Mouse (Mus musculus) olfactory bulb, adult 2 months (tissue): ENCODE data around the gene Cnga3. TPM values are rescaled to one million over a fixed set of nuclear protein-coding genes. Genes with fewer than 3 reads are reported as not detected.

Source experiments
- H3K27ac ChIP-seq: fragments of 200-500 bp; 2 replicates; pipeline ENCODE4 v1.5.1; 2012; ENCODE audit warnings: low read depth, low read length; ENCODE audit not compliant: insufficient read depth
- H3K4me1 ChIP-seq: fragments of 200-500 bp; 2 replicates; pipeline ENCODE4 v1.6.1; 2012; ENCODE audit warnings: low read length; ENCODE audit not compliant: control insufficient read depth, insufficient read depth
- H3K4me3 ChIP-seq: fragments of 200-500 bp; 2 replicates; pipeline ENCODE4 v1.5.1; 2012; ENCODE audit warnings: mild to moderate bottlenecking, low read depth, low read length, moderate library complexity; ENCODE audit not compliant: insufficient read depth
- CTCF ChIP-seq: fragments of 200-500 bp; IDR thresholded peaks from 2 replicates; pipeline ENCODE4 v1.5.1; 2012; ENCODE audit warnings: low read depth, mild to moderate bottlenecking, low read length, moderate library complexity; ENCODE audit not compliant: insufficient read depth
- POLR2A ChIP-seq: fragments of 200-500 bp; IDR thresholded peaks from 2 replicates; pipeline ENCODE4 v1.6.1; 2012; ENCODE audit warnings: mild to moderate bottlenecking, low read depth, low read length, moderate library complexity; ENCODE audit not compliant: insufficient read depth
- WGBS: fragments of 180-500 bp; shearing (Covaris S2); methylation state at CpG from one replicate; pipeline ENCODE4 v1.1.7; 2018; 5-methylcytosine and 5-hydroxymethylcytosine counted together
- polyA plus RNA-seq: library from polyadenylated mRNA; stranded (reverse); fragments of >200 nt; gene quantifications from 2 replicates; pipeline ENCODE4 v1.2.4, GENCODE M21; 2012; ENCODE audit warnings: low replicate concordance; ENCODE audit not compliant: missing spikeins, insufficient read depth, insufficient read length

Cnga3 gene
- polyA plus RNA-seq, 1 experiment, result not detected

DNA sequence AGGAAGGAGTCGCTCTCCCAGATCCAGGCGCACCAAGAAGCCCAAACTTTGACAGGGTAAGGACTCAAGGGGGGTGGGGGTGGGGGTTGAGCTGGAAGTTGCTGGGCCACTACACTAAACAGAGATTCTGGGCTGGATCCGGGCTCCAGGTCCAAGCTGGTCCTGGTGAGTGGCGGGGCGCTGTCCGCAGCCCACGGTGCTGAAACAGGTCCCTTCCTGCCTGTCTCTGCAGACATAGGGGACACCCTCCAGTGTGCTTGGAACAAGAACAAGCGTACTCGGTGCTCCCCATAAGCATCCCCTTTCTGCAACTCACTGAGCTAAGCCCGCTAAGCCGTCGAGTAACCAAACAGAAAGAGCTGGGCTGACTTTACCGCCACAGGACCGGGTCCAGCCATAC is 4.2 kb downstream of the Cnga3 start:
- 21% methylated on average over 14 of the region's 14 CpGs for WGBS
- H3K27ac ChIP-seq, result no peak overlapping the region
- peaks cover 13% of the 10 kb centered on the region for H3K4me1 ChIP-seq
- H3K4me3 ChIP-seq, result no peak overlapping the region
- no peak for TF ChIP-seq CTCF
- no peak for TF ChIP-seq POLR2A

DNA sequence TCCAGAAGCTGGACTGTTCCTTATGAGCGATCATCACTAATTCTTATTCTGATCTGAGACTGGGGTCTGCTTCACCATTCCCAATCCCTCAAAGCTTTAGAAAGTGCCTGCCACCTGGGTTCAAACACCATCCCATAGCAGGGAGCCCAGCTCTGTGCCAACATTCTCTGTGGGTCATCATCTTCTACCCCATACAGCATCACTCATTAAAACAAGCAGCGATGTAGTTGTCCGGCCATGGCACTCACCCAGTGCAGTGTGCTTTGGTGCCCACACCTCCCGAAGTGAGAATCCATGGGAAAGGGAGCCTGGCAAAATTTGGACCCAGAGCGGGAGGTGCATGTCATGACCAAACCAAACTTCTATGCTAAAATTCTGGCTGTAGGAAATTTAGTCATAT is 5.4 kb downstream of the Cnga3 start:
- H3K4me3 ChIP-seq, result no peak overlapping the region
- peaks cover 13% of the 10 kb centered on the region for H3K4me1 ChIP-seq
- WGBS, result 73% methylated on average over 5 of the region's 5 CpGs
- TF ChIP-seq CTCF, result no peak
- H3K27ac ChIP-seq, result no peak overlapping the region

DNA sequence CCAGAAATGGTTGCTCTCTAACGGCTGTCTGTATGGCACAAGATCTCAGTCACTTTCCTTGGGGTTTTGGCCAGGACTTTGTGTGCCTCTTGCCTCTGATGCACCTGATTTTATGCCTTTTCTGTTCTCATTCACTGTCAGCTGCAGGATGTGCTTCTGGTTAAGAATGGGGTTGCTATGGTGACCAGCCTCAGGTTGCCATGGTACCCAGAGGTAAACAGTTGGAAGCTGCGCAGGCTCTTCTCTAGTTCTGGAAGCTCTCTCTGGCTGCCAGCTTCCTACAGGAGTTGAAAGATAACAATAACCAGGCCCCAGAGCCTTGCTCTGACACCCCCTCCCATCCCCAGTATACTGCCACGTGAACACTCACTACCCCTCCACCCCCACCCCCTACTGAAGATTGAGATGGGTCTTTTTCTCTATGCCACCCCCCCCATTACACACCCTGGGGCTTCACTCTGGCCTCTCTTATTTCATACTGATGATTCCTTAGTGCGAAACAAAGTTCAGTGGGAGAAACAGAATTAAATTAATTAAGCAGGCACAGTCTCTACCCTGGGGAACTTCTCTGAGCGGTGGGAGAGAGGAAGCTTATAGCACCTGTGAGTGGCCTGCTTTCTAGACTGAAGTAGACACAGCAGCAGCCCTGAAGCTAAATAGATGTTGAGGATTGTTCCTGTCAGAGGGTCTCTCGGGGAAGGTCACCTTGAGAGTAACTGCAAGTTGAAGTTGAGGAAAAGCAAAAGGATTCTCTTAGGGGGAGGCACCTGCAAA is 6.1 kb downstream of the Cnga3 start:
- H3K4me3 ChIP-seq, result no peak overlapping the region

DNA sequence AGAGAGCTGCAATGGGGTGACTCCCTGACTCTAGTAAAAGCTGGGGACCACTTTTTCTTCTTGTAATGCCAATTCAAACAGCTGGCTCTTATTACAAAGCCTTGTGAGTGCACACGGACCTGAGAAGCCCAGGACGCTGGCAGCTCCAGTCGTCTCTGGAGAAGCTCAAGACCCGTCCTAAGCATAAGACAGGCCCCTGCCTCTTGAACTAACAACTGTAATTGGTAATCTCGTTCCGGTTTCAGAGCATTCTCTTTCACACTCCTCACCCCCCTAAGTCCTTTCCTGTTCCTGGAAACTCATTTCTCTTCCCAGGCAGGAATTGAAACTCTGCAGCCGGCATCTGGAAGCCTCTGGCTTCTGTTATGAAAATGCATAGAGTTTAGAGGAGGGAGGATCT is 7.8 kb downstream of the Cnga3 start:
- no peak overlapping the region for H3K27ac ChIP-seq
- no peak for TF ChIP-seq CTCF
- TF ChIP-seq POLR2A, result no peak
- peaks cover 13% of the 10 kb centered on the region for H3K4me1 ChIP-seq
- 83% methylated on average over 7 of the region's 7 CpGs for WGBS
- H3K4me3 ChIP-seq, result no peak overlapping the region

More for the DNA sequence above, 6.1 kb downstream of the Cnga3 start:
- Histone ChIP-seq H3K27ac (no peak overlapping the region), H3K4me1 (peaks cover 13% of the 10 kb centered on the region)
- TF ChIP-seq CTCF, result no peak
- no peak for TF ChIP-seq POLR2A
- WGBS, result 24% methylated on average over 6 of the region's 6 CpGs

DNA sequence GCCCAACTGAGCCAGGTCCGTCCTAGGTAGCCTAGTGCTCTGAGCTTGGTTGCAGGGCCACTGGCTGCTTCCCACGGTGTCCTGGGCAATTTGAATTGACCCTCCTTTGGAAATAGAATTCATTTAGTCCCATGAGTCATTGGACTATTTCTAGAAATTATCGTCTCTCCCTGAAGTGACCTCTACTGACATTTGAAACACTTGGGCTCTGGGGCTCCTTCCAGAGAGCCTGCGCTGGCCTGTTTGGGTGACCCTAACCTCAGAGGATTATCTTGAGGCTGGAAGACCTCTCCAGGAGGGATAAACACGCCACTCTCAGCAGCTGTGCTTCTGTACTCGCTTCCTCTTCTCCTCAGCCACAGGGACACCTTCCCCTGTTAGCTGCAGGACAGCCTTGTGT is 16.2 kb downstream of the Cnga3 start:
- TF ChIP-seq CTCF (no peak), POLR2A (no peak)

DNA sequence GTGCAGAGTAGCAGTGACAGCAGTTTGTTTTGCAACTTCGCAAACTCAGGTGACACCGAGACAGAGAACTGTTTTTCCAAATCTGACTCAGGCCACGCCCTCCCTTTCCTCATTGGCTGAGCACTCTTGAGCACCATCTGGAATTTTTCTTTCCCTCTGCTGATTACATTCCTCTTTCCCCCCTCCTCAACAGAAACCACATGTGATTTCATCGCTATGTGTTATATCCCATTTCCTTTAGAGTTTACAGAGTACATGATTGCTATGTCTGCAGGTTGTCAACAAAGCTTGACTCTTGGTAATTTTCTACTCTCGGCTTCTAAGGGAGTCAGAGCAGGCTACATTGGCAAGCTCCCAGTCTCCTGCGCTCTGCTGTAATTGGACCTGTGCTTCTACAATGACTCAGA is 17.1 kb downstream of the Cnga3 start:
- H3K4me3 ChIP-seq, result no peak overlapping the region
- TF ChIP-seq POLR2A (no peak), CTCF (no peak)
- H3K4me1 ChIP-seq, result peaks cover 12% of the 10 kb centered on the region
- 45% methylated on average over 6 of the region's 6 CpGs for WGBS
- no peak overlapping the region for H3K27ac ChIP-seq

More for the DNA sequence above, 16.2 kb downstream of the Cnga3 start:
- Histone ChIP-seq H3K27ac (no peak overlapping the region), H3K4me1 (peaks cover 12% of the 10 kb centered on the region), H3K4me3 (no peak overlapping the region)
- 77% methylated on average over 6 of the region's 6 CpGs for WGBS

DNA sequence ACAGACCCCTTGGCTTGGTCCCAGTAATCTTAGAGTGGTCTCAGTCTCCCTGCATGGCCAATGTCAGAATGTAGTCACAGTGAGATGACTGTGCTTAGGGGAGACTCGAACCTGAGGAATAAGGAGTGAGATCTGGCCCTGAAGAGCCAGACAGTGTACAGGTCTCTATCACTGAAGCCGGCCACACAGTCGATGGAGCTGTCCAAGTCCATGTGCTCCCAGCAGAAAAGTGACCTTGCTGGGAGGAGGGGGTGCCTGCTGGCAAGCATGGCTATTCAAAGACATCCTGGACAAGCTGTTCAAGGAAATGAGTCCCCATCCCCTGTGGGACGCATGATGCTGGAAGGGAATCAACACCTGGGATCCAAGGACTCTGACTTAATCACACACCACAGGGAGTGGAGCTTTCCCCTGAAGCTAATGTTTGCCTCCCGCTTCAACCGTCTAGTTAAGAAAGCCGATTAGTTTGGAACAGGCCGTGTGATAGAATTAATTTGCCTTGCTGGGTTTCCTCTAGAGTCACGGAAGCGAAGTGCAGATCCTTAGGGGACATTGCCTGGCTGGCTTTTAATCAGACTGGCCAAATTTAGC is 24.9 kb downstream of the Cnga3 start:
- no peak overlapping the region for H3K4me3 ChIP-seq
- WGBS, result 48% methylated on average over 10 of the region's 10 CpGs
- H3K4me1 ChIP-seq, result peaks cover 3% of the 10 kb centered on the region; the same call in 1 of the 2 replicates
- no peak overlapping the region for H3K27ac ChIP-seq
- TF ChIP-seq CTCF (no peak), POLR2A (no peak)

DNA sequence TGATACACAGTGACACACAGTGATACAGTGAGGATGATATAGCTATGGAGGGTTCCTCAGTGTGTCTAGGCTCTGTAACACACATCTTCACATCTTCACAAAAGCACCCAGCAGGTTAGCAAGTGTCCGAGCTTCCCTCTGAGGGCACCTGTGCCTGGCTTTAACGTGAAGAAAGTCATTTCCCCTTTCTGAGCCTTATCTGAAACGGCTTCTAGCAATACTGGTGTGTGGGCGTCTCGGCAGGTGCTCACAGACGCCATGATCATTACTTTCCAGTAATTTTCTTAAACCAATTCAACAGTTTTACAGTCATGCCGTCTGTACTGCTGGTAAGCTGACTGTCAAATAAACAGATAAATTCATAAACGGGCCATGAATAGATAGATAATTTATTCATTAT is 28.0 kb downstream of the Cnga3 start:
- Histone ChIP-seq H3K4me1 (no peaks in the 10 kb centered on the region), H3K4me3 (no peak overlapping the region)
- TF ChIP-seq CTCF (no peak), POLR2A (no peak)

DNA sequence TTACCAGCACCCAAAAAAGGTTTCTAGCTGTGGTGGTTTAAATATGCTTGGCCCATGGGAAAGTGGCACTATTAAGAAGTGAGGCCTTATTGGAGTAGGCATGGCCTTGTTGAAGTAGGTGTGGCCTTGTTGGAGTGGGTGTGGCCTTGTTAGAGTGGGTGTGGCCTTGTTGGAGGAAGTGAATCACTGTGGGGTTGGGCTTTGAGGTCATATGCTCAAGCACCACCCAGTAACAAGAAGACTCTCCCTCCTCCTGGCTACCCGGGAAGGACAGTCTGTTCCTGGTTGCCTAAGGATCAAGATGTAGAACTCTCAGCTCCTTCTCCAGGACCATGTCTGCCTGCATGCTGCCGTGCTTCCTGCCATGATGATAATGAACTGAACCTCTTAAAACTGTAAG is 32.2 kb downstream of the Cnga3 start:
- Histone ChIP-seq H3K27ac (no peak overlapping the region), H3K4me3 (no peak overlapping the region), H3K4me1 (peaks cover 9% of the 10 kb centered on the region; the same call in 1 of the 2 replicates)
- no peak for TF ChIP-seq POLR2A
- TF ChIP-seq CTCF, result no peak
- WGBS, result 89% methylated on average over 2 of the region's 2 CpGs

More for the DNA sequence above, 28.0 kb downstream of the Cnga3 start:
- WGBS, result 57% methylated on average over 8 of the region's 8 CpGs
- no peak overlapping the region for H3K27ac ChIP-seq

DNA sequence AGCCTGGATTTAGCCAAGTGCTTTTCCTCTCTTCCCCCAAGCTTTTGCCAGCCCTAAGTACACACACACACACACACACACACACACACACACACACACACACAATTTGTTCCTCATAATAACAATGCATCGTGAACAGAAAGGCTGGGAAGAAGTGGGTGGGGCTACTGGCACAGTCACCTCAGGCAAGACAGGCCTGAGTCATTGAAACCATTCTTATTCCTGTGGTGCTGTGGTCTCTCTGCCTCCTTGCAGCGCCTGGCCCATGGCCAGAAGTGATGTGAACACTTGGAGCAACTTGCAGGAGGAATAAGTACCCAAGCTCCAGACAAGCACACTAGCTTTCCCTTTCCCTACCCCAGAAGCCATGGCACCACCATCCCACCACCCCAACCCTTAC is 34.2 kb downstream of the Cnga3 start:
- Histone ChIP-seq H3K4me3 (no peak overlapping the region), H3K4me1 (peaks cover 9% of the 10 kb centered on the region; the same call in 1 of the 2 replicates), H3K27ac (no peak overlapping the region)
- TF ChIP-seq POLR2A (no peak), CTCF (no peak)
- 4% methylated on average over 2 of the region's 2 CpGs for WGBS
